Mouse (Mus musculus) brain, adult 2 months (tissue): Measurements from ENCODE around the gene Camkmt.

Experiments
- DNase-seq: peaks from one replicate; pipeline ENCODE4 v3.0.0; 2011; ENCODE audit warnings: low read depth, low spot score

The Camkmt gene

DNA sequence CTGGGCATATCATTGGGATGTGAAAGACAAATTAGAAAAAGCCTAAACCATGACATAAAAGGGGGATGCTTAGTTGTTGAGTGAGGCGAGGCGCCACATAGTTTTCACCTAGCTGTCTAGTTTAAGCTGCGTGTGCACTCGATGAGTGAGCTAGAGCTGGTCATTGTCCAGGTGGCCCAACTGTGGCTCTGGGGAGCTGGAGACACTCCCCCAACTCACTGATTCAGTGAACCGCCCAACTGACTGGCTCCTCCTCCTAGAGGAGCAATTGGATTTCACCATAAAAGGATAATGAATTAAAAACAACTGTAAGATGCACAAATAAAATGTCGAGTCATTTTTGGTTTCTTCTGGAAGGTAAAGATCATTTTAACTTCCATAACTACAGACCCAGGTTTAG lies 1.3 kb upstream of the Camkmt start:
- peak; percentile 69 for DNase-seq

DNA sequence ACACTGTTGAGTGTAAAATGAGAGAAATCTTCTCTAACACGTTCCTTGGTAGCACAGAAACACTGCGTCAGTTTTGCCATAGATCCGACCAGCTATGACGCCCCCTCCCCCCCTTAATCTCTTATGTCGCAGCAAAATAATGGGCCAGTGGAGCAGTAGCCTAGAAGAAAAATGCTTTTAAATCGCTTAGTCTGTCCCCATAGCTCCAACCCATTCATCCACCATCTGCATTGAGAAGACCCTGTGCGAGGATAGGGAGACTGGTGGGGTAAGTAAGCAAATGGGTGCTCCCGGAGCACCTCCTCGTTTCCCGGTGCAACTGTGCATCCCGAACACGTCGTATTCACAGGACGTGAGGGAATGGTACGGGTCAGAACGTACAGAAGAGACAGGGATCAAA lies 731 bp upstream of the Camkmt start:
- DNase-seq = peak; percentile 51

DNA sequence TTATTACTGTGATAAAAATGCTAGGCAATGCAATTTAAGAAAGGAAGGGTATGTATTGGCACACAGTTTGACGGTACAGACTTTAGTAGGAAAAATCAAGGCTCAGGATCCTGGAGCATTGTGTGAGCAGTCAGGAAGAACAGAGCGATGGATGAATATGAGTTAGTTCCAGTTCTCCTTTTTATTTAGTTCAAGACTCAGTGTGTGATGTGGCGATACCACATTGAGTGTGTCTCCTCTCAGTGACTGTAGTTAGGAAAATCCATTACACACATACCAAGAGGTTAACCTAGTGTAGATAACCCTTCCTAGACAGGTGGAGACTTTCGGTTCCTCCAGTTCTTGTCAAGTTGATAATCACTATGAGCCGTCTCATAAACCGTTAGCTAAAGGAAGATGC lies 1.4 kb downstream of the Camkmt start:
- DNase-seq = no peak

DNA sequence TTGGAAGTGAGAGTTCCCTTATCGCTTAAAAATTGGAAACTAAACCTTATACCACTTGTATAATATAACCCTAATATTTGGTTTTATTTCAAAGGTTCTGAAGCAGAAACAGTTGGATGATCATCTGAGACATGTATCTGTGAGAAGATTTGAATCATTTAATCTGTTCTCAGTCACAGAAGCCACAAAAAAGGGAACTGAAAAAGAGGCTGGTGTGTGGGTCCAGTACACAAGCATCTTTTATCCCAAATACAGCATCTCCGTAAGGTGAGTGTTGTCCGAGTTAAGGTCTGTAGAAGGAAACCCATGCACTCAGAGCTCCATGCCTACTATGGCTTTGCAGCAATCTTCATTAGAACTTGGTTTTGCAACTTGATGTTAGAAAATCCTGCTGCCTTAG lies 6.0 kb downstream of the Camkmt start:
- no peak for DNase-seq

DNA sequence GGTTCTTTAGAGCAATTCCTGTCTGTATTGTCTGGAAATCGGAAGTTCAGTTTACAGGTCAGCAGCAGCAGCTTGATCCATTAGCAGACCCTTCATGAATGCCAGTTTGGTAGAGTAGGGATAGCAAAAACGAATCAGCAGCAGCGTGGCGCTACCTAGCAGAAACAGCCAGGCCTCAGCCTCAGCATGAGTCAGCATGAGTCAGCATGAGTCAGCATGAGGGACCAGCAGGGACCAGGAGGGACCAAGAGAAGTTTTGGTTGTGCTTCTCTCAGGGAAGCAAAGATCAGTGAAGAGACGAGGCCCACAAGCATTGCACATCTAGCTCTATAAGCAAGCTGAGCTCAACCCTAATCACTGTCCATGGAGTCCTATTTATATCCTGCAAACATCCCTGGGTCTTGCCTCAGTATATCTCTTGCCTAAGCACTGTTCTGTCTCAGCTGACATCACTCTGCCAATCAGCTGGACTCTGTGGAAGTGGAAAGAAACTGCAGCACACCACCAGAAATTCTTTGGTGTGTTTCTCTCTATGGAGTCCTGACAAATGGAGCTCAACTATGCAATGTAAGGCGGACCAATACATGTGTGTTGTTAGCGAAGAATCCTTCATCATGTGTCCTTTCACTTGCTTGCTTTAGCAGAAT lies 8.4 kb downstream of the Camkmt start:
- DNase-seq = no peak

DNA sequence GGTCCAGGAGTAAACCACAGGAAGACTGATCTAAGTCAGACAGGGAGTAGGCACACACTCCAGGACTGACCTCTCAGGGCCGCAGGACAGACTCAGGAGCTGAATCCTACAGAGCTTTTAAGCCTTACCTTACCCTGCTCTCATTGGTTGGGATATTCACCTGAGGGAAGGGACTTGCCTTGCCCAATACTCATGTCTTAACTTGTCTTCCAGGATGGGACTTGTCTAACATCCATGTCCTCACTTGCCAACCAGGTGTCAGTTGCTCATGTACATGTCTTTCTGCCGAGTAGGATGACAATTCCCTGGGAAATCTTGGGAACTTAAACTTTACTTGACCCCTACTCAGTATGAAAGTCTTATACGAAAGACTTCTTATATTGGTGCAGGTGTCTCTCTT lies 9.9 kb downstream of the Camkmt start:
- no peak for DNase-seq

DNA sequence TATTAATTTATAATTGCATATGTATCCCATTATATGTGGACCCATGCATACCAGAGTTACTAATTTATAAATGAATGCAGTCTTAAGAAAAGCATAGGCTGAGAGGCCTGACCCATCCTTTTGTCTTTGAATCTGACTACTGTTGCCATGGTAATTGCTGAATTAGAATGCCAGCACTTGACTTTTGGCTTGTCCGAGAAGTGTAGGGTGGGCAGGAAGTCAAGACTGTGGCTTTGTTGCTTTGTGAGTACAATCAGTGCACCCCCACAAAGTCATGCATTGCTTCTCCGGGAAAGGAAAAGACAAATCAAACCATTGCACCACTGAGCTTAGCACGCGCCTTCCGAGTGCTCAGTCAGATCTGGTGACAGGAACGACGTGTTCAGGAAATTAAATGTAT lies 11.4 kb downstream of the Camkmt start:
- no peak for DNase-seq

DNA sequence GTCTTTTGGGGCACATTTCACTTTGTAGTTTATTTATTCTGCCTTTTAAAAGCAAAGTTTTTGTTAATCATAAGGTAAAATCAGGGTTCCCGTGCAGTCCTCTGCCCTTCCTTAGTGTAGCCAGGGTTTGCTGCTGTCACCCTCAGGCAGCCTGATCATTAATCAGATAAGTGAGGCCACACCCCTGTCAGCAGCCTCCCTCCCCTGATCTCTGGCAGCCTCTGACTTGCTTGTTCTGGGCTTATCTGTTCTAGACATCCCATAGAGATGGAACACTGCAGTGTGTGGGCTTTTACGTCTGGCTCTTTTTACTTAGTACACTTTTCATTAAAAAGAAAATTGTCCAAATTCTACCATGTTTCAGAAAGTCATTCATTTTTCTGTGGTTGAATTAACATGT lies 13.0 kb downstream of the Camkmt start:
- no peak for DNase-seq

DNA sequence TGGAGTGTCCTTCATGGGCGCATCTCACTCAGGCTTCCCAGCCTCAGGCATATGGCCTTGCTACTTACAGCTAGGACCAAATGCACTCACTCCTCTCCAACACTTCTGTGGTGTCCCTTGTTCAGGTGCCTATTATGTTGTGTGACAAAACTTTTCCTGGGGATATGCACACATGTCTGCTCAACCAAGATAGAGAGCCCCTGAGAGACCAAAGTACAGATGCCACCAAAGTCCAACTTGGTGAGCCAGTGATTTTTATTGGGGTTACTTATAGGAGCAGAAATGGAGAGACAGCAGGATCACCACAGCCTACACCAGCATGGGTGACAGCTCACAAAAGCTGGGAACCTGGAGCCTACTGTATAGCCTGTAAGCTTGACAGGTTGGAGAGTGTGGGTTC lies 20.3 kb downstream of the Camkmt start:
- DNase-seq = no peak

DNA sequence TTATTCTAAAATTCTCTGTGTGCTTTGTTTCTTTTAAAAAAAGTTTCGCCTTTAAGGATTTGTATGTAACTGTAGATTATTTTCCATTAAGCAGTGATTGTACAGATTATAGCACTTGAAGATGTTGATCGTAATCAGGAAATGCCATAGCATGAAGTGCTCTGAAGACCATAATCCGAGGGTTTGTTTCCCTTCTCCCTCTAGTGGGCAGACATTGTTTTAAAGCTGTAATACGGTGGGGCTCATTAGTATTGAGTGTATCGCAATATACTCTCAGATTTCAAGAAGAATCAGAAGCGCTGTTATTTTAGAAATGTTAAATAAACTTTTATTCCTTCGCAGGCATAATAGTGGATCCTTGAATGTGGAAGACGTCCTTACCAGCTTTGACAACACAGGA lies 23.1 kb downstream of the Camkmt start:
- DNase-seq = no peak

DNA sequence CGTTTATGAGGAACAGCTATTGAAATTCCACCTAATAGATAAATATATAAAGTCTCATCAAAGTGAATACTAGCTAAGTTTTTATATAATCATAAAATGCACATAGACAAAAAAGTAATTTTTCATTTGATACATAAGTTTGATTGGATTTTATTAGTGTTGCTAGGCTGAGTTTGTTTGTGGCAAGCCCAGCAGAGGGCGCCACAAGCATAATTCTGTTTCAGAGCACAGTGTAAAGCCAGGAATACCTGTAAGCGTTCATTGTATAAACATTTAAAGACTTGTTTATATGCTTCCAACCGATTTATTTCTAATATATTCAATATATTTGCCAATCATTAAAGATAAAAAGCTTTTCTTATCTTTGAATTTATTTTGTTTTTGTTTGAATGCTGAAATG lies 26.3 kb downstream of the Camkmt start:
- peak; percentile 71 for DNase-seq

DNA sequence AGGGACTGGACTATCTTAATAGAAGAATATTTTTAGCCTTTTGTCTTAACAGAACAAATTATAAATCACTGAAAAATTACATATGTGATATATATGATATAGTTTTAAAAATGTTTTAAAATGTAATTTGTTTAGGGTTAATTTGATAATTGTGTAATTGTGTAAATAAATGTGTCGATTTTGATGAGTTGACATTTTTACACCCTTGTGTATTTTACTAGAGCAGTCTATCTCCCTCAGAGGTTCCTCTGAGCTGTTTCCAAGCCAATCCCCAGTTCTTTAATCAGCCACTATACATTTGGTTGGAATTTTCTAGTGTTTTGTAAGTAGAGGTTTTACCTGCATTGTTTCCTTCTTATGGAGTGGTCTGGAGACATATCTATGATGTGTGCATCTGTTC lies 48.0 kb downstream of the Camkmt start:
- DNase-seq = no peak

DNA sequence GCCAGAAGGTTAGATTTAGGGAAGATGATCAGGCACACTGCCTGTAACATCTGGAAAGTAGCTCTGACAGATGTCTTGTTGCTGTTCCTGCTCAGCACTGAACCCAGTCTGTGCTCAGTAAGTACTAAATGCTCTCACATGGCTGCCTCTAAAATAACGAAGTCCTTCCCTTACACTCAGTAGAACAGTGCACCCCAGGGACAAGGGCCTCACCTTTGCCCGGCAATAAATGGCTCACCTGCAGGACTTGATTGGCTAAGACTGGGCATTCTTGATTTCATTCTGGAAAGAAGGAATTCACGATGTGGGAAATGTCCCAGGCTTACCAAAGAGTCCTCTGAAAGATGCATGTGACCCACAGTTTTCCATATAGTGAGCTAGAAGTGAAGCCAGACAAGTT lies 51.3 kb downstream of the Camkmt start:
- DNase-seq = no peak

DNA sequence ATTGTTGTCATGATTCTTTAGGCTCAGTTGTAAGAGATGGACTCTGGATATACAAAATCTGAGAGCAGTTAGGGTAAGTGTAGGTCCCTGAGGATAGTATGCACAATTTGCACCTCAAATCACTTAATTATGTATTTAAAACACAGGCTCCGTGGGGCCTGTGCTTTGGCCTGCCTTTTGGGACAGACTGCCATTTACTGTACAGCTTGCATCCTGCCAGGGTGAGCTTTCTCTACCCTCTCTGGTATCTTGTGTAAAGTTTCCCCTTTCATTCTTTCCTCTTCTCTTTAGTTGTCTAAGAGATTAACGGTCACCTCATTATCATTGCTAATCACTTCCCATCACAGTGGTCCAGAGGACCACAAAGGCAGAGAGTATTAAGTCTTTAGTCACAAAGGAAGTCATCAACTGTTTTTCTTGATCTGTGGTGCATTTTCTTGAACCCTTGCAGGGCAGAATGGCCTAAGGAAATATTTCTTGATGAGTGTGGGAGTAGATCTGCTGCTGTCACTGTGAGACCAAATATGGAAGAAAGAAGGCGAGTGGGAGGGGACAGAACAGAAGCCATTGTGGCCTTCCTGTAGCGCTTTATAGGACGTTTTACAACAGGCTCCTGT lies 52.3 kb downstream of the Camkmt start:
- DNase-seq = no peak

DNA sequence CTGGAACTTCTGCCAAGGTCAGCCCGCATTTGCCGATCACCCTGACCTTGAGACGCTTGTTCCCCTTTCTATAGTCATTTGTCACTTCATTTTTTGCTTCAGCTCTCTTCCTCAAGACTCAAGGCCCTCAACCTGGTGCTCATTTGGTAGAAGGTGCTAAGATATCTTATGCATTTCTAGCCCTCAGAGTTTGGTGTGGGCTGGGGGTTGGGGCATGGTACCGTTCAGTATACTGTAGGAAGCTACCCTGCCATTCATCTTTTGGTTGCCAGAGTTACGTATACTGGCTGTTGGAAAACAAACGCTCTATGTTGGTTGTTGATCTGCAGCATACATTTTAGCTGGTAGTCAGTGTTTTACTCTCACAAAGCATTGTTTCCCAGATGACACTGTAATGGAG lies 53.8 kb downstream of the Camkmt start:
- no peak for DNase-seq

DNA sequence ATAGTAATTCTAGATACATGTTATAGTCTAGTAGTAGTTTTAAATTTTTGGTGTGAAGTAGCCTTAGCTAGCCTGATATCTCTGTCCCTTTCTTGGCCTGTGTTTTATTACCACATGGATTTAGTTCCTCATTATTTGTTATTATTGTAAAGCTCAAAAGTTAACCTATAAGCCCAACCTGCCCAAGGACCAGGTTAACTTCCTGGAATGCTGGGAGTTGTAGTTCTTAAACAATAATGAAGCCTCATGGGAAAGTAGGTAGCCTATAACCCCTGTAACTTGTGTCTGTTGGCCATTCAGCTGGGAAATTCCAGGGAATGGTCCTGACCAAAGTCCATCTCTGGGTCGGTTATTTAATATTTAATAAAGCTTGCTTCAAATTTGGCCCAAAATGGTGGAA lies 58.0 kb downstream of the Camkmt start:
- DNase-seq = no peak

DNA sequence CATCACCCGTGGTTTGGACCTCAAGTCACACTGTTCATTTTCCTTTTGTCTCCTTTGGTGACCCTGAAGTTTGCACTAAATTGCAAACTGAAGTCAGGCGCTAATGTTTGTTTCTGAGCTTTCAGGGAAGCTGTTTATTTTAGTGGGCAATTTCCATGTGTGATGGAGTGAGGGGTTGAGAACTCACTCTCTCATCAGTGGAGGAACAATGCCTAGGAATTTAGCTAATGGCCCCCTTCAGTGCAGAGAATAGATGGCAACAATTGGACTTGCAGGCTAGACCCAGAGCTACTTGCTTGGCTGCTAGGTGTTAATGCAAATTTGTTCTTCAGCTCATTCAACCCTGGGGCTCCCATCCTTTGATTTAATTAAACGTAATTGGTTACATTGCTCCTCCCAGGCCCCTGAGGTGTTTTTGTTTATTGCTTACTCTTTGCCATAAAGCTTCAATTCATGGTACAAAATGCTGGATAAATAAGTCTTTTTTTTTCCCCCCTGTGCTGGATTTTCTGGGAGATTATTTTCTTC lies 58.9 kb downstream of the Camkmt start:
- no peak for DNase-seq

DNA sequence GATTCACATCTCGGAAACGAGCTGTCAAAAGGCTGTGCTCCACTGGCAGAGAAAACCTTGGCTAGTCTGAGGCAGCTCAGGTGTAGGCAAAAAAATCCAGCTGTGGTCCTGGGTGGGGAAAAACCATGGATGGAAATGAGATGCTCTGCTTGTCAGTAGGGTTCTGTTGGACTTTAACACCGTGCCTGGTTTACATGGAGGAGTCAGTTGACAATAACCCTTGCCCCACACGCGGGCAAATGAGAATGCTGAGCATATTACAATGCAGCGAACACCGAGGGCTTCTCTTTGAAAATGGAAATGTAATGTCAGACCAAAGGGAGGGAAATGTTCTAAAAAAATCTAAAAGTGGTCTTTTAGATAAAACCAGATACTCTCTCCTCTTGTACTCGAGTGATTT lies 60.9 kb downstream of the Camkmt start:
- no peak for DNase-seq

DNA sequence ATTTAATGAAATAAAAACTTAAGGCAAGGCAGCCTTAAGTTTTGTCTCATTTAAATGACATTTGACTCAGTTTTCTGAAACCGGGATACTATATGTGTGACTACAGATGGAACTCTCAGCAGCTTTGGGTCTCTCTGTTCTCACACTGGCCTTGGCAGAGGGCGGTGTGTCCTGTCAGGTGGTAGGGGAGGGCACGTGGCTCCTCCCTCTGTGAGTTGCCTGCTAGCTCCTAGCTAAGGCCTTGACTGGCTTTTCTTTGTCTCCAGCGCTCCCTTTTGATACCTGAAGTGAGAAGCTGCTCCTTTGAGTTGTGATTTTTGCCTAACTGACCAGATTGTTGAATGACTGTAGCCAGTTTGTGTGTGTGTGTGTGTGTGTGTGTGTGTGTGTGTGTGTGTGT lies 67.8 kb downstream of the Camkmt start:
- no peak for DNase-seq

DNA sequence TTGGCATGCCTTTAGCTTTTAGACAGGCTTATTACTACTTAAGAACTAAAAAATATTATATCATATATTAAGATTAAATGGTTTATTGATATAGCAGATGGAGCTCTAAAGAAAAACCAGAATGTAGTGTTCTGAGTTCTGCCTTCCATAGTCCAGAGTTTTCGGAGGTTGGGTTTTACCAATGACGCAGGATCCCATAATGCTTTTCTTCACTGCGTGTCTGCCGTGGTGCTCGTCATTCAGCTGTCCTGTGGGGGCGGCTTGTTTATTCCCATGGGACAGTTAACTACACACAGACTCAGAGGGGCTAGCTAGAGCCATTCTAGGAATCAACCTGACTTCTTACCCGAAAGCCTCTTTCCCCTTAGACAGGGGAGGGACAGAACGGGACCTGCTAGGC lies 69.2 kb downstream of the Camkmt start:
- peak; percentile 23 for DNase-seq

DNA sequence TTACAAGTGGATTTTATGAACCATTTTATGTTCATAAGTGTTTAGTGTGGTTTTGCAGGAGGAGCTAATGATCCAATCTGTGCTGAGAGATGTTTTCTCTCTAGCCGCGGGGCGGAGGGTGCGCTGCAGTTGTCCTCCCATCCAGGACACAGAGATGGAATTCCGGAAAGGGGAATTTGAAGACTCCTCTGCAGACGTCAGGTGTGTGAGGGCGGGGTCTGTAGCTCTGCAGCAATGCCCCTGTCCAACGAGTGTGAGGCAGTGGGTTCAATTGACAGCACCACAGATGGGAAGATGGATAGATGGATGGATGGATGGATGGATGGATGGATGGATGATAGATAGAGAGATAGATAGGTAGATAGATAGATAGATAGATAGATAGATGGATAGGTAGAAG lies 70.4 kb downstream of the Camkmt start:
- DNase-seq = no peak

DNA sequence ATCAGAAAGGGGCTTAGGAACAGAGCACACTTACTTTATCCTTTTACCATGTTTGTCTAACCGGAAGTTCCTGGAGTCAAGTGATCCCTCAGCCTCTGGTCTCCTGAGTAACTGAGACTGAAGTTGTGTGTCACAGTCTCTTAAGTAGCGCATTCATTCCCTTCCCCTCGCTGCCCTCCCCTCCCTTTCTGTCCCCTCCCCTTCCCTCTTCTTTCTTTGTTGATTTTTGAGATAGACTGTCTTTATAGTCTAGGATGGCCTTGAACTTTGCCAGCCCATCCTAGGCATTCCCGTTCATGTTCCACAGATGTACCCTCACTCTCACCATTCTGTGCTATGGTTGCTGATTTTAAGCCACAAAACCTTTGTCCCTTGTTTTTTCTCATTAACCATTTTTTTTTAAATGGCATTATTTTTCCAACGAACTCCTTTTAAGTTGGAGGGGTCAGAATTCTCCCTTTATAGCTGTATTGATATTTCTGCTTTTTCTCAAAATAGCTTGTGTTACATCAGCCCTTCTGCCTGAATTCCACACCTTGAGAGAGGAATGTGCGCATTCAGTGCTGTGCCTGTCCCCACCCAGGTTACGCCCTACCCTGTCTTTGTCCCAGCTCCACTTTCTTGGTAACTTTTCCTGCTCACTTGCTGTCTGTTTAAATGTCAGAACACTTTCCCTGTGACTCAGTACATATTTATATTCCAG lies 72.4 kb downstream of the Camkmt start:
- DNase-seq = peak; percentile 29

DNA sequence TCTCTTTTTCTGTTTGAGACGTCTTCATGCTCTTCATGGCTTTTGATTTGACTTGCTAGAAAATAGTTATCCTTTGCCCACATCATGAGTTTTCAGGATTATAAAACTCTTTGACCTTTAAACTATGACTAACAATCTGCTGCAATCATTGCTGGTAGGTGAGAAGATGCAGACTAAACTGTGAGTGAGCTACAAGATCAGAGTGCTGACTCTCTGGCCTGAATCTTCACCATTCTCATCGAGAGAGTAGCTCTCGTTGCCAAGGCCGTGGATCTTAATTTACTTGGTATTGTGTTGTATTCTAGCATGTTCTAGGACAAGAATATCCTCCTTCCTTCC lies 72.9 kb downstream of the Camkmt start:
- DNase-seq = no peak
